Comparison of ENCODE assay signal across 8 mouse cellular contexts in genomic region chr2:76548836-76549235, GRCm38 (mm10).
"Had no signal": no experiment of that assay in that cellular context is flagged by ENCODE, and none has a peak within 500 bp of the region (broad histone marks: within the 10 kb centered on the region; RNA-seq: fewer than 3 reads in every experiment).

No protein-coding gene starts in this region.

- H3K4me1 ChIP-seq: limb, embryonic 15.5 days; liver, embryonic 12.5 days; midbrain, embryonic 13.5 days had no signal

- H3K27ac ChIP-seq: limb, embryonic 15.5 days; liver, embryonic 12.5 days; midbrain, embryonic 13.5 days; stomach, postnatal 0 days had no signal

- H3K9ac ChIP-seq: limb, embryonic 15.5 days; liver, embryonic 12.5 days; midbrain, embryonic 13.5 days had no signal

- H3K4me2 ChIP-seq: limb, embryonic 15.5 days; liver, embryonic 12.5 days; midbrain, embryonic 13.5 days had no signal

- ATAC-seq: liver, embryonic 12.5 days; midbrain, embryonic 13.5 days had no signal

- H3K9me3 ChIP-seq: limb, embryonic 15.5 days; liver, embryonic 12.5 days; midbrain, embryonic 13.5 days had no signal

- H3K4me3 ChIP-seq: limb, embryonic 15.5 days; liver, embryonic 12.5 days; midbrain, embryonic 13.5 days had no signal

- H3K36me3 ChIP-seq: limb, embryonic 15.5 days; liver, embryonic 12.5 days had no signal

- DNase-seq: kidney, adult 11 months; kidney, adult 9 months; kidney, postnatal 10 days; thymus, postnatal 4 days had no signal

- H3K27me3 ChIP-seq: limb, embryonic 15.5 days; liver, embryonic 12.5 days; midbrain, embryonic 13.5 days had no signal
